Comparison of ENCODE assay signal across 8 mouse cellular contexts in the genomic region with DNA sequence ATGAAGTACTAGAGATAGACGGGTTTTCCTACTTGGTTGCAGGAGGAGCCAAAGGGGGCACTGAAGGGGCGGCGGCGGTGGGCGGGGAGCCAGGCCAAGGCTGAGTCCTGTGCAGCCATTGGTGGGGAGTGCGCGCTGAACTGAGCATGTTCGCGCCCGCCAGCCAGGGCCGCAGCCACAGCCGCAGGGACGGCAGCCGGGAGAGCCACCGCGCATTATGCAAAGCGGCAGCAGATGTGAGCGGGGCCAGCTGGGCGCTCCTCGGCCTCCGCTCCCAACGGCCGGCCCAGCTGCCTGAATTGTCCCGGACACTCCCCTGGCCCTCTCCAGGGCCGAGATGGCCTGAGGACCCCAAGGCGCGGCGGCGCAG. TPM values are rescaled to one million over a fixed set of nuclear protein-coding genes. Genes with fewer than 3 reads are reported as not detected.
DNase-seq lines count a peak whose midpoint lies in the region; ATAC-seq lines count a peak whose summit lies in the region.

A gene (plus strand): TSS at position 165 of the 370 bp plus-strand sequence.

- ATAC-seq in megakaryocyte-erythroid progenitor cell, adult 5-6 weeks (replicated peaks; ENCODE audit: low FRiP score, low TSS enrichment, poor library complexity, severe bottlenecking): peak; percentile 72

- WGBS in hindbrain, embryonic 10.5 days: under 1% methylated on average over 29 of the region's 29 CpGs

- intact Hi-C loops in left cerebral cortex, postnatal 10 days (cut with DNase I): loop anchor here (2.0 kb wide), 1 partner anchor 51 kb away; no protein-coding TSS in a partner anchor

- peak within 1 kb of the TSS; percentile 73 for H3K4me3 ChIP-seq in hindbrain, embryonic 10.5 days

- H3K27ac ChIP-seq in hindbrain, embryonic 10.5 days: peak within 1 kb of the TSS; percentile 94

- DNase-seq in adrenal gland, adult 8-10 months: peak; percentile 34
- DNase-seq in cerebellum, adult 9-11 months: peak; percentile 83
- peak; percentile 73 to 88 for DNase-seq in frontal cortex, adult 2 months (ENCODE audit: extremely low spot score in 1 of 2, low spot score in 1 of 2)
- DNase-seq in hindbrain, embryonic 10.5 days (ENCODE audit: low spot score): peak; percentile 93
- peak; percentile 86 to 88 for DNase-seq in left cerebral cortex, postnatal 10 days (ENCODE audit: extremely low spot score in 1 of 2, low spot score in 2 of 2)
- DNase-seq in right cerebral cortex, postnatal 36 days (ENCODE audit: low spot score in 2 of 2): peak; percentile 81 to 82
- no peak for DNase-seq in T-cell, adult 2 months (ENCODE audit: low spot score)

- H3K9me3 ChIP-seq in hindbrain, embryonic 10.5 days: no peaks in the 10 kb centered on the region

- no peaks in the 10 kb centered on the region; the same call in 1 of the 2 replicates for H3K27me3 ChIP-seq in hindbrain, embryonic 10.5 days (ENCODE audit: insufficient read depth, poor library complexity, severe bottlenecking)

- peaks cover 66% of the 10 kb centered on the region for H3K4me1 ChIP-seq in hindbrain, embryonic 10.5 days (replicated peaks)

- H3K36me3 ChIP-seq in hindbrain, embryonic 10.5 days: no peaks in the 10 kb centered on the region

RNA-seq across cellular contexts. Expression of the gene that starts here (rescaled TPM):
- total RNA-seq in adrenal gland, adult 8-10 months (2022): 1 to 10 TPM; 5.9 to 6.7 (median 6.5) TPM
- polyA plus RNA-seq in frontal cortex, adult 2 months (2012; rRNA removed): 29.6 and 32.0 TPM in 2 replicates
- 6.1 and 8.0 TPM in 2 replicates for polyA plus RNA-seq in hindbrain, embryonic 10.5 days (2016; fragmentation: Nextera tagmentation; extraction: Ambion mirVana)
- total RNA-seq in left cerebral cortex, postnatal 10 days (2021): 10 to 100 TPM; 54.9 to 55.8 TPM
- total RNA-seq in megakaryocyte-erythroid progenitor cell, adult 5-6 weeks (2014; fragmentation: Nextera tagmentation): 0.68 TPM in 1 of 2 replicates, not detected in the other
- not detected in 2 replicates for total RNA-seq in megakaryocyte-erythroid progenitor cell, adult 5-6 weeks (2017)

Comparison
In these comparisons a context has a peak if more than half of its experiments do, and no peak if none do; other contexts are left out.
1. RNA of the gene that starts here (total RNA-seq): 54.9 to 55.8 TPM in left cerebral cortex, postnatal 10 days; 5.9 to 6.7 TPM in adrenal gland, adult 8-10 months and 0.68 TPM in megakaryocyte-erythroid progenitor cell, adult 5-6 weeks; every median in the first group is over 4 times any median in the second.
2. Peak in ATAC-seq in megakaryocyte-erythroid progenitor cell, adult 5-6 weeks; RNA of the gene not detected or under 1 TPM.